Mouse (Mus musculus): ENCODE results near the gene Vwa5a. TPM values are rescaled to one million over a fixed set of nuclear protein-coding genes. Genes with fewer than 3 reads are reported as not detected.

The Vwa5a gene
- total RNA-seq, 1 experiment, result 11.9 TPM

DNA sequence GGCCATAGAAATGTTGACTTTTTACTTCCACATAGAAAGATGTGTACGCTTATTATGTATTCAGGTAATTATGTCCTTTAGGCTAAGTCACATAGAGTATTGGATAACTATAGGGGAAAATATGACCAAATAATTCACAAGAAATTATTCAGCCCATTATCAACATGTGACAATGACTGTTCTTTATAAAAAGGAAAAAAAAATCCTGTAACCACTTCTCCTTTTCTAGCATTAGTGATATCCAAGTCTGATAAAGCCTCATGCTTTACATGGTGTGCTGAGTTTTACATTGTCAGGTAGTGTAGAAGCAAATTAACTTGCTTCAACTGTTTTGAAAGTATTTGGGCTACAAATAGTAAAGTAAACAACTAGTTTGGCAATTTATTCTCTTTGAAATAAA lies 6.0 kb downstream of the Vwa5a start:
- TF ChIP-seq ZC3H11A (IDR thresholded peaks at IDR 0.05; ENCODE audit: borderline replicate concordance, low read depth, low read length) (no peak), ZNF384 (IDR thresholded peaks at IDR 0.05; ENCODE audit: low read depth, low read length) (no peak), HCFC1 (IDR thresholded peaks at IDR 0.05; ENCODE audit: borderline replicate concordance, insufficient read depth, low read length) (no peak), CHD2 (IDR thresholded peaks at IDR 0.05; ENCODE audit: low read depth, low read length) (no peak), MAFK (IDR thresholded peaks at IDR 0.05; ENCODE audit: insufficient read depth, low read depth, low read length) (no peak)
- no peak for DNase-seq (ENCODE audit: low read depth, low spot score)
- no peaks in the 10 kb centered on the region for H3K9me3 ChIP-seq (ENCODE audit: control insufficient read depth, insufficient read depth, low read depth, low read length)
- in situ Hi-C loops (cut with MboI; ENCODE audit: low sequenced_read_pairs in 2 of 2, unreplicated experiment in 2 of 2), result no loop called here
- H3K4me3 ChIP-seq (ENCODE audit: insufficient read depth in 1 of 2, low read depth in 1 of 2, low read length in 2 of 2, poor library complexity in 1 of 2, severe bottlenecking in 1 of 2), result no peak overlapping the region
- H3K4me1 ChIP-seq (ENCODE audit: control insufficient read depth in 2 of 2, insufficient read depth in 2 of 2, low read length in 2 of 2, poor library complexity in 1 of 2), result no peaks in the 10 kb centered on the region
- H3K27ac ChIP-seq (ENCODE audit: insufficient read depth, low read depth, low read length, poor library complexity, severe bottlenecking), result no peak overlapping the region
- H3K9ac ChIP-seq (ENCODE audit: insufficient read depth, low read depth, low read length, poor library complexity, severe bottlenecking), result no peak overlapping the region
- H3K36me3 ChIP-seq (ENCODE audit: control insufficient read depth, insufficient read depth, low read length, poor library complexity, severe bottlenecking), result no peaks in the 10 kb centered on the region

DNA sequence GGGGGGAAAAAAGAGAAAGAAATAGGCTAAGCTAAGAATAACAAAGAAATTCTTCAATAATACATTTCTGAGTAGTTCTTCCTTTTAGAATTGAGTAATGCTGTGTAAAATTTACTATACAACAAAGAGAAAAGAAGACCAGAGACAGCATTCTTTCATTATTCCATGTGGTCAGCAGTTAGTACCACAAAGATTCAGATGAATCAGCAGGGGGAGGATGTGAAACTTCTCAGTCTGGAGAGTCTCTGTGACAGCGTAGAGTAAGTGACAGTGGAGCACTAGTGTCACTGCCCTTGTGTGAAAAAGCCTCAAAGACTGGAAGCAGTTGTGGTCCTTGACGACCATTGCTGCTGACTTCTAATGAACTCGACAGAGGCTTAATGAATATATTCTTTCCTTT lies 10.2 kb downstream of the Vwa5a start:
- Histone ChIP-seq H3K9me3 (ENCODE audit: control insufficient read depth, insufficient read depth, low read depth, low read length) (no peaks in the 10 kb centered on the region), H3K4me3 (ENCODE audit: insufficient read depth in 1 of 2, low read depth in 1 of 2, low read length in 2 of 2, poor library complexity in 1 of 2, severe bottlenecking in 1 of 2) (no peak overlapping the region), H3K36me3 (ENCODE audit: control insufficient read depth, insufficient read depth, low read length, poor library complexity, severe bottlenecking) (no peaks in the 10 kb centered on the region), H3K27ac (ENCODE audit: insufficient read depth, low read depth, low read length, poor library complexity, severe bottlenecking) (no peak overlapping the region), H3K4me1 (ENCODE audit: control insufficient read depth in 2 of 2, insufficient read depth in 2 of 2, low read length in 2 of 2, poor library complexity in 1 of 2) (no peaks in the 10 kb centered on the region), H3K9ac (ENCODE audit: insufficient read depth, low read depth, low read length, poor library complexity, severe bottlenecking) (no peak overlapping the region)
- TF ChIP-seq ZC3H11A (IDR thresholded peaks at IDR 0.05; ENCODE audit: borderline replicate concordance, low read depth, low read length), result no peak
- no peak for TF ChIP-seq MAFK (IDR thresholded peaks at IDR 0.05; ENCODE audit: insufficient read depth, low read depth, low read length)
- no peak for TF ChIP-seq CHD2 (IDR thresholded peaks at IDR 0.05; ENCODE audit: low read depth, low read length)
- no peak for TF ChIP-seq HCFC1 (IDR thresholded peaks at IDR 0.05; ENCODE audit: borderline replicate concordance, insufficient read depth, low read length)
- TF ChIP-seq ZNF384 (IDR thresholded peaks at IDR 0.05; ENCODE audit: low read depth, low read length), result no peak
- in situ Hi-C loops (cut with MboI; ENCODE audit: low sequenced_read_pairs in 2 of 2, unreplicated experiment in 2 of 2), result no loop called here
- DNase-seq (ENCODE audit: low read depth, low spot score), result no peak

DNA sequence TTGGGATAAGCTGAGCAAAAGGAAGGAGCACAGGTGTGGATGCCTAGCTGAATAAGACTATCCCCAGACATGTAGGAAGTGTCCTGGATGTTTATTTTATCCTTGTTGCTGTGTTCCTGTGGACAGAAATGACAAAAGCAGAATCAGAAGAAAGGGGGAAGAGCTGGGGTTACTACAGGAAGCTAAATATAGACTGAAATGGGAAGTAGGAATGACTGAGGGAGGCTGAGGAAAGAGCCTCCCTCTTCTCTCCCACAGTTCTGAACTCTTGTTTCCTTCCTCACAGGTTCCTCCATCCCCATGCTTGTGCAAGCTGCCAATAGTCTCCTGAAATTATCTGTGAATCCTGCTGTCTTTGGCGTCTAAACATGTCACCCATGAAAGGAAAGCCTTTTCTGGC lies 23.3 kb downstream of the Vwa5a start:
- no peaks in the 10 kb centered on the region for H3K36me3 ChIP-seq (ENCODE audit: control insufficient read depth, insufficient read depth, low read length, poor library complexity, severe bottlenecking)
- in situ Hi-C loops (cut with MboI; ENCODE audit: low sequenced_read_pairs in 2 of 2, unreplicated experiment in 2 of 2), result no loop called here
- no peak overlapping the region for H3K27ac ChIP-seq (ENCODE audit: insufficient read depth, low read depth, low read length, poor library complexity, severe bottlenecking)
- no peak for DNase-seq (ENCODE audit: low read depth, low spot score)
- H3K4me3 ChIP-seq (ENCODE audit: insufficient read depth in 1 of 2, low read depth in 1 of 2, low read length in 2 of 2, poor library complexity in 1 of 2, severe bottlenecking in 1 of 2), result no peak overlapping the region
- H3K4me1 ChIP-seq (ENCODE audit: control insufficient read depth in 2 of 2, insufficient read depth in 2 of 2, low read length in 2 of 2, poor library complexity in 1 of 2), result no peaks in the 10 kb centered on the region
- H3K9me3 ChIP-seq (ENCODE audit: control insufficient read depth, insufficient read depth, low read depth, low read length), result no peaks in the 10 kb centered on the region
- TF ChIP-seq MAFK (IDR thresholded peaks at IDR 0.05; ENCODE audit: insufficient read depth, low read depth, low read length), result no peak
- TF ChIP-seq HCFC1 (IDR thresholded peaks at IDR 0.05; ENCODE audit: borderline replicate concordance, insufficient read depth, low read length), result no peak
- TF ChIP-seq ZNF384 (IDR thresholded peaks at IDR 0.05; ENCODE audit: low read depth, low read length), result no peak
- no peak for TF ChIP-seq CHD2 (IDR thresholded peaks at IDR 0.05; ENCODE audit: low read depth, low read length)
- no peak for TF ChIP-seq ZC3H11A (IDR thresholded peaks at IDR 0.05; ENCODE audit: borderline replicate concordance, low read depth, low read length)
- no peak overlapping the region for H3K9ac ChIP-seq (ENCODE audit: insufficient read depth, low read depth, low read length, poor library complexity, severe bottlenecking)

DNA sequence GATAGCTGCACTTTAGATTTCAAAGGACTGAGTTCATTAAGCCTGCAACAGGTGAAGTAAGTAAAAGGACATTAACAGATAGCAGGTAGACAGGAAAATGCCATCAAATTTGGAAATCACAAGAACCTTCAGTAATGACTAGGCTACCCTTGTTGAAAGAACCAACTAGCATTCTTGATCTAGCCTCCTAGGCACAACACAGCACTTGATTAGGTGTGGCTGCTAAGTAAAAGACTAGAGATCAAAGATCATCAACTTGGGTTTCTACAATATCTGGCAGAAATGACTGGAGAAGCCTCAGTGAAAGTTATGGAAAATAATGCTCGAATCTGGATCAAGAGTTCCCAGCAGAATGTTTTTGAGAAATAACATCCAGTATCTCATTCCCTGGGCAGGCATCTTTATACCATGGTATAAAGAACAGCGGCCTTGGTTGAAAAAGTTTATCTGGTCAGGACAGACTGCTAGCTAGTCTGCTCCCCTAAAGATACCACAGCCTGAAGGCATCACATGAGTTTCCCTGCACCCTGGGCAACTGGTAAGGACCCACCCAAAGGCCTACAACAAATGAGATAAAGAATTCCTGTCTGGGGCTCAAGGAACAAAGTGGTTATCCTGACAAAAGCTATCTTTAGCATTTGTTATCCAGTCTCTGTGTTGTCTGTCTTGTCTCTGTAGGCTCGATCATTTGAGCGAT lies 26.7 kb downstream of the Vwa5a start:
- TF ChIP-seq ZNF384 (IDR thresholded peaks at IDR 0.05; ENCODE audit: low read depth, low read length), result no peak
- DNase-seq (ENCODE audit: low read depth, low spot score), result no peak
- Histone ChIP-seq H3K36me3 (ENCODE audit: control insufficient read depth, insufficient read depth, low read length, poor library complexity, severe bottlenecking) (no peaks in the 10 kb centered on the region), H3K9me3 (ENCODE audit: control insufficient read depth, insufficient read depth, low read depth, low read length) (no peaks in the 10 kb centered on the region), H3K4me1 (ENCODE audit: control insufficient read depth in 2 of 2, insufficient read depth in 2 of 2, low read length in 2 of 2, poor library complexity in 1 of 2) (no peaks in the 10 kb centered on the region), H3K9ac (ENCODE audit: insufficient read depth, low read depth, low read length, poor library complexity, severe bottlenecking) (no peak overlapping the region), H3K4me3 (ENCODE audit: insufficient read depth in 1 of 2, low read depth in 1 of 2, low read length in 2 of 2, poor library complexity in 1 of 2, severe bottlenecking in 1 of 2) (no peak overlapping the region), H3K27ac (ENCODE audit: insufficient read depth, low read depth, low read length, poor library complexity, severe bottlenecking) (no peak overlapping the region)
- in situ Hi-C loops (cut with MboI; ENCODE audit: low sequenced_read_pairs in 2 of 2, unreplicated experiment in 2 of 2), result no loop called here

DNA sequence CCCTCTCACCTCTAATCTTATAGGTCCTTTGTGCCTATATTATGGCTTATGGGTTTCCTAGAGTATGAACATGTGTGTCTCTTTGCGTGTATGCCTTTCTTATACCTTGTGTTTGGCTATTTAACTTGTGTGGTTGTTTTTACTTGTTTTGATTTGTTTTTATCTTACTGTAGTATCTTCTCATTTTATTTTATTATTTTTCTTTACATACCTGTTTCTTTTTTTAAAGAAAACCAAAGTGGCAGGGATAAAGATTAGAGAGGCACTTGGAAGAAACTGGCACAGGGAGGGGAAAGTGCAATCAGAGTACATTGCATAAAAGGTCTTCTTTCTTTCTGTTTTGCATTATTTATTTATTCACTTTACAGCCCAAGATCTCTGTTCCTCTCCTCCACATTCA lies 33.9 kb downstream of the Vwa5a start, which contains the start of gene Olfr920:
Gene Olfr920 (plus strand): TSS at position 301 of the 400 bp plus-strand sequence.
- no peaks in the 10 kb centered on the region for H3K36me3 ChIP-seq (ENCODE audit: control insufficient read depth, insufficient read depth, low read length, poor library complexity, severe bottlenecking)
- H3K4me1 ChIP-seq (ENCODE audit: control insufficient read depth in 2 of 2, insufficient read depth in 2 of 2, low read length in 2 of 2, poor library complexity in 1 of 2), result no peaks in the 10 kb centered on the region
- no peak for DNase-seq (ENCODE audit: low read depth, low spot score)
- no peak within 1 kb of the TSS for H3K4me3 ChIP-seq (ENCODE audit: insufficient read depth in 1 of 2, low read depth in 1 of 2, low read length in 2 of 2, poor library complexity in 1 of 2, severe bottlenecking in 1 of 2)
- H3K9ac ChIP-seq (ENCODE audit: insufficient read depth, low read depth, low read length, poor library complexity, severe bottlenecking), result no peak within 1 kb of the TSS
- in situ Hi-C loops (cut with MboI; ENCODE audit: low sequenced_read_pairs in 2 of 2, unreplicated experiment in 2 of 2), result no loop called here
- no peak within 1 kb of the TSS for H3K27ac ChIP-seq (ENCODE audit: insufficient read depth, low read depth, low read length, poor library complexity, severe bottlenecking)
- H3K9me3 ChIP-seq (ENCODE audit: control insufficient read depth, insufficient read depth, low read depth, low read length), result no peaks in the 10 kb centered on the region
- TF ChIP-seq CHD2 (IDR thresholded peaks at IDR 0.05; ENCODE audit: low read depth, low read length) (no peak), ZNF384 (IDR thresholded peaks at IDR 0.05; ENCODE audit: low read depth, low read length) (no peak), MAFK (IDR thresholded peaks at IDR 0.05; ENCODE audit: insufficient read depth, low read depth, low read length) (no peak), ZC3H11A (IDR thresholded peaks at IDR 0.05; ENCODE audit: borderline replicate concordance, low read depth, low read length) (no peak), HCFC1 (IDR thresholded peaks at IDR 0.05; ENCODE audit: borderline replicate concordance, insufficient read depth, low read length) (no peak)

Data from ES-E14 (cell line).